Mouse (Mus musculus) layer of hippocampus, postnatal 10 days (tissue): ENCODE data around the gene Lilra6. TPM values are rescaled to one million over a fixed set of nuclear protein-coding genes. Genes with fewer than 3 reads are reported as not detected.
"Not testable (repeated sequence)": the region's sequence is repeated elsewhere in the genome, so short reads cannot be mapped to it uniquely, and the experiment has no call there.

Experiments used
- DNase-seq, 2 experiments: peaks; one replicate each; pipeline ENCODE4 v3.0.0; 2021; ENCODE audit warnings: low spot score in 2 of 2
- long read RNA-seq: library from polyadenylated mRNA; stranded (forward); transcript quantifications from one replicate; pipeline ENCODE4 v2.0.0, GENCODE M21; 2023
- total RNA-seq, 2 experiments: library from RNA; stranded (reverse); gene quantifications; 2 replicates each; pipeline ENCODE4 v1.2.3; 2021

Lilra6 gene
- total RNA-seq: not detected
- long read RNA-seq: 0 reads

DNA sequence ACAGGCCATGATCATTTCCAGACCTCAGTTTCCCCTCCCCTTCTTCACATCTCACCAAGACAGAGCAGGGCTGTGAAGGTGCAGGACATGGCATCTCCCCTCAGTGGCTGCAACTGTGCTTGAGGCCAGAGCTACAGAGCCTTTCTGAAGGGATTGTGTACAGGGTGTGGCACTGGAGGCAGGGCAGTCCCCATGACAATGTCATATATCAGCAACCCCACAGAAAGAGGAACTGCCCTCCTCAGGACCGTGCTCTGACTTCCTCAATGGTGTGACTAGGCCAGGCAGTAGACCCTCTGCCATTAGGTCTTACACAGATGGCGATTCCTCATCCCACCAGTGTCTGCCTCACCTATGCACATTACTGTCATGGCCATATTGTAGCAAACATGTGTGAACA lies at the start of gene Lilra6:
TSS of gene Lilra6 (minus strand) at position 117 of the 400 bp plus-strand sequence.
- not testable (repeated sequence) for DNase-seq

DNA sequence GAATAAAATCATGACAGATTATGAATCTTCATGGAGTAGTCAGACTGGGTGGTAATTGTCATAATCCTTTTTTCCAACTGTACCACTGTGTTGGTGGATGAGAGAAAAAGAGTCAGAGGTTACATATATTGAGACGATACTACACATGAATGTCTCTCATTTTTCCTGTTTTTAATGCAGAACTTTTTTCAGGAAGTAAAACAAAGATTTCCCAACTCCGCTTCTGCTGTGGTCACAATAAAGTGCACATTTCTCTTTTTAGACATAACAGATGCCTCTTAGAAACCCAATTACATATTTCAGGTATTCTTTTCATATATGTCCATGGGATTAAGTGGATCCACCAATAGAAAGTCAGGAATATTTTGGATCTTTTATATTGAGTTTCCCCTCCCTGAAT lies 46.7 kb upstream of the Lilra6 start:
- DNase-seq: no peak

DNA sequence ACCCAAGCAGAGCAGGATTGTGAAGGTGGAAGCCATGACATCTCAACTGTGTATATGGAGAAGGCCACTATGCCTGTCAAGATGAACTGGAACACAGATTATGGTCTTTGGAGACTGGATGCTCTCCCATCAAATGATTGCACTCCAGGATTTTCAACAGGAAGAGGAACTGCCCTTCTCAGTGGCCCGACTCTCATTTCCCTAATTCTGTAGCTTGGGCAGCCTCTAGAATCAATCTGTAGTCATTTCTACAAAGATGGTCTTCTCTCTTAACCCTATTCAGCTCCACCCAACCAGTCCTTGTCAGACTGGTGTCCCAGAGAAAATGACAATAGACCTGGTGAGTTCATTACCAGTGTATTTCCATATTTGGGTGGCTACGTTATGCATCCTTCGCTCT lies 42.1 kb upstream of the Lilra6 start:
- DNase-seq: no peak

DNA sequence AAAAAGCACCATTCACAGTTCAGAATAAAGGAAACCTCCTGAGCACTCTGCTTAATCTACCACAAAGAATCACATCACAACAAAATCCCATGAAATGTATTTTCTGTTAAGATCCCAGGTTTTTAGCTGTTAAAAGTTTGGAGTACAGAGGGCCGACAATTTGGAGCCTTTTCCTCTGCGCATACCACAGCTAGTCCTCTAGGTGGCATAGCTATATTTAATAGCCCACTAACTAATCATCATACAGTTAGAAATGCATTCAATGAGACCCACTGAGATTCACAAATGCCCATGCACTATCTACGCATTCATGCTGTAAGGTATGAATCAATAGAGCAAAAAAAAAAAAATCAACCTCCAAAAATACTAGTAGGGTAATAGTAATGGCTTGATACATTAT lies 33.9 kb upstream of the Lilra6 start:
- no peak for DNase-seq

DNA sequence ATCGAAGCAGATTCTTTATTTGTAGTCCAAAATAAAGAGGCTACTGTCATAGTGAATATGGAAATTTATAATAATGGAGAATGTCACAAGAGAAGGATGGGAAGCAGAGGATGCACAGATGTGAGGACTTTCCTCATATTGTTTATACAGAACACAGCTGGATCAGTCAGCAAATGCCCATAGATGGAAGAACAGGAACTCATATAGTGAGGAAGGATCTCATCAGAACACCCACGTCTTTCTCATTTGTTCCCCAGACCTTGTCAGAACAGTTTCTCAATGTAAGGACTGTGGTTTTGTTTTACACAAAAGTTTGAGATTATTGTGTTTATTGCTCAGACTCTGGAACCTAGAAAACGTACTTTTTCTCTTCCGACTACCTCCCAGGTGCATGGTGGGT lies 32.9 kb upstream of the Lilra6 start:
- no peak for DNase-seq

DNA sequence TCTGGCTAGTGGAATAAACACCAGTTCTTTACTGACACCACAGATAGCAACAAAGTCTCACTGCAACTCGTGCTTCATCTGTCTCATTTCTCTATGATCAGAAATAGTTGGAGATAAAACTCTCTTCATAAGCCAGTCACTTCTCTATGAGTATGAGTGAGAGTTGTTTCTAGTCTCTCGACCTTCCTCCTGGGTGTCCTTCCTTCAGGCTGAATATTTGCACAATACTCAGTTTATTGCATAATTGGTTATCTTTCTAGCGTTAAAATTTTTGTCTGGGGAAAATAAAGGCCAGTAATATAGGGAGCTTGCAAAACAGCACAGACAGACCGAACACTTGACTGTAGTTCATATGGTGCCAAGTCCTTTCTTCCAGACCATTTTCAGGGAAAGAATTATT lies 30.8 kb upstream of the Lilra6 start:
- no peak for DNase-seq

DNA sequence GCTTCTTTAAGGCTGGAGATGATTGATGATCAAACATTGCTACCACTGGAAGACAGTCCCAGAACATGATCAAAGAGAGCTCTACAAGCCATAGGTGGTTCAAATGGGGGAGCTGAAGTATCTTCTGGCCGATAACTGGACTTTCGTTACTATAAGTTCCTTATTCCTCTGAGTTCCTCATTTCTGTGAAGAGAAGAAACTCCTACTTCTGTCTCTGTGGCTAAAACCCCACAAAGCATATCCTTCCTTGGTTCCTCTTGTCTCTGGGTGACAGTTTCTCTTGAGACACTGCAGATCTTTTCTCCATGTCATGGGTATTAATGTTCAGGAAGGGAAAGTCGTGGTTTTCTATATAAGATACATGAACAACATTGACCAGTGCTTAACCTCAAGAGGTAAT lies 25.6 kb upstream of the Lilra6 start:
- DNase-seq: no peak

DNA sequence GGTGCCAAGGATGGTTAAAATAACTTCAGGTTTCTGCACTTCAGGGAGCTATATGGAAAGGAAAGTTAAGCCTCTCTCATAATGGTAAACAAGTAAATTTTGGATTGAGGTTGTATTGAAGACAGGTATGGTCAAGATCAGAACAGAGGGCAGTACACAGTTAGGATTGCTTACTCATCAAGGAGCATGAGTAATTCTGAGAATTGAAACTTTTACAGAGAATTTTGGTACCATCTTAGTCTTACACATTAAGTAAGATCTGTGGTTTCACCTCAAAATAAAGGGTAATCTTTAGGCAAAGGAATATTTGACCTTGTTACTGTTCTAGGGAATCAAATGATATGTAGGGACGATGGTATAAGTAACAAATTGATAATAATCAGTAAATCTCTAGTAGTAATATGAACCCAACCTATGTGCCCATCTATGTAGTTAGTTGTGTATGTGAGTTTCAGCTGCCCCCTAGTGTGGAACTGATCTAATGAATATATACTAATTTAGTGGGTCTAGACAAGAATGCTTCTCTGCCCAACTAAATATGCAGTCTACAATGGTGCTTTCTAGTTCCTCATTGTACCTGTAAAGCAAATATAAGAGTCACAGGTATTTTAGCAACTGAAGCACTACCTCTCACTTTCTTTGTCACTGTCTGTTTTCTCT lies 24.7 kb upstream of the Lilra6 start:
- DNase-seq: no peak

DNA sequence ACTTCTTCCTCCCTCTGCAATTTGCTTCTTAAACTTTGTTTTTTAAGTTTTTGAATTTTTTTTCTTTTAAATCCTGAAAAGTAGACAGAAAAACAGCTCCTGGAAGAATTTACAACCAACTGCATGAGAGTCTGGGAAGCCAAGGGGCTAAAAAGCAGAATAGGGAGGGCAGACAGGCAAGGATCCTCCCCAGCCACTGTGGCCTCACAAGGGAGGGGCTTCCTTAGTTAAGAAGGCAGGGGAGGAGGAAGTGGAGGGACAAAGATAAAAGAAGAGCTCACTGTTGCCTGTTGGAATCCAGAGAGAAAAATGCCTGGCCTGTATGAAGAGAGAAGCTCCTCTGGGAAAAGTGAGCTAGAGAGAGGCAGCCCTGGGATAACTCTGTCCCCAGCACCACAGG lies 20.2 kb upstream of the Lilra6 start:
- DNase-seq: not testable (repeated sequence)

DNA sequence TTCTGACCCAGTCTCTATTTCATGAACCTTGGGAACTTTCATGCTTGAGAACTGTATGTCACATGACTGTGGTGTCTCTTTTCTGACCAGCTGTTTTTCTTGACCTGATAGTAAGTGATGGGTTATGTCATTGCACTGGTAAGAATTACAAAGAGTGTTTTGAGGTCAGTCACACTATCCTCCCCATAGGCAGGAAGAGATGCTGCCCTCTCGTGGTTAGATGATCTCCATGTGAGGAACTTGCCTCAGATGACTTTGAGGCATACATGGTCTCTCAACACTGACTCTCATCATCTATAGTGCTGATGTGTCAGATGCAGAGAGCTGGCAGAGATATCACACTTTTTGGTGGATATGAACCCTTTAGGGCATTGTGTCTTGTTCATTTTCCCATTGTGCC lies 11.6 kb downstream of the Lilra6 start:
- no peak for DNase-seq

DNA sequence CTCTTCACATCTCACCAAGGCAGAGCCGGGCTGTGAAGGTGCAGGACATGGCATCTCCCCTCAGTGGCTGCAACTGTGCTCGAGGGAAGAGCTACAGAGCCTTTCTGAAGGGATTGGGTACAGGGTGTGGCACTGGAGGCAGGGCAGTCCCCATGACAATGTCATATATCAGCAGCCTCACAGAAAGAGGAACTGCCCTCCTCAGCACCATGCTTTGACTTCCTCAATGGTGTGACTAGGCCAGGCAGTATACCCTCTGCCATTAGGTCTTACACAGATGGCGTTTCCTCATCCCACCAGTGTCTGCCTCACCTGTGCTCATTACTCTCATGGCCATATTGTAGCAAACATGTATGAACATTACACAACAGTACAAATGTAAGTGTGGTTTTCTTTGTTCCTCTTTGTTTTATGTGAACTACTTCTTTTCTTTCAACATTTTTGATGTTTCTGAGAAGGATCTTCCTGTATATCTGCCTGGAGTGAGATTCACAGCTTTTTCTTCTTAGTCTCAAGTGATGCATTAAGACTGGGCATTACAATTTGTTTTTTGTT lies 17.2 kb downstream of the Lilra6 start, which contains the start of gene Gm14548:
TSS of gene Gm14548 (minus strand) at position 85 of the 555 bp plus-strand sequence.
- DNase-seq: not testable (repeated sequence)

DNA sequence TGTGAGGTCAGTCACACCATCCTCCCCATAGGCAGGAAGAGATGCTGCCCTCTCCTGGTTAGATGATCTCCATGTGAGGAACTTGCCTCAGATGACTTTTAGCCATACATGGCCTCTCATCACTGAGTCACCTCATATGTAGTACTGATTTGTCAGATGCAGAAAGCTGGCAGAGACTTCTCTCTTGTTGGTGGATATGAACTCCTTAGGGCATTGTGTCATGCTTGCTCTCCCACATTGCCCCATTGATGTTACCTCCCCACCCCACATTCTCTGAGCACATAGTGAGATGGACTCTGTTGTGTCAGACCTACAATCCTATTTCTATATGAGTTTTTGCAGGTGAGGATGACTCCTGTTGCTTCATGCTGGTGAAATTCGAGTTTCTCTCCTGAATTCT lies 40.3 kb downstream of the Lilra6 start:
- DNase-seq: not testable (repeated sequence)

Other genes with a start within 250 kb of the Lilra6 start
- 1 to 10 TPM; 6.1 to 7.3 TPM for gene Leng1, start 249.7 kb downstream of the Lilra6 start, total RNA-seq
- 1 to 10 TPM; 5.0 to 6.0 TPM for gene Tmc4, start 237.9 kb downstream of the Lilra6 start, total RNA-seq
- gene Tsen34, start 222.6 kb downstream of the Lilra6 start, total RNA-seq: 10 to 100 TPM; 85.9 to 97.3 TPM
- gene Mboat7, start 222.0 kb downstream of the Lilra6 start, total RNA-seq: 100 to 1,000 TPM; 142 to 146 TPM
- 100 to 1,000 TPM; 554 to 633 TPM for gene Rps9, start 211.5 kb downstream of the Lilra6 start, total RNA-seq
- under 1 TPM in 1 of 2 experiments, not detected in 1; 0.14 TPM for gene Pirb, start 195.1 kb downstream of the Lilra6 start, total RNA-seq
- gene Gm15448, start 89.8 kb downstream of the Lilra6 start, total RNA-seq: not detected
- under 1 TPM in 1 of 2 experiments, not detected in 1; 0.25 TPM for gene Pira2, start 70.5 kb downstream of the Lilra6 start, total RNA-seq
- gene Gm14548, start 17.4 kb downstream of the Lilra6 start, total RNA-seq: not detected
- 1 to 10 TPM; 4.5 to 5.9 TPM for gene Lair1, start 147.7 kb upstream of the Lilra6 start, total RNA-seq
- 100 to 1,000 TPM; 610 to 702 TPM for gene Ttyh1, start 203.9 kb upstream of the Lilra6 start, total RNA-seq
- gene Leng8, start 221.5 kb upstream of the Lilra6 start, total RNA-seq: 100 to 1,000 TPM; 164 to 177 TPM
- 1 to 10 TPM; 4.2 to 5.0 TPM for gene Leng9, start 234.9 kb upstream of the Lilra6 start, total RNA-seq
- 1 to 10 TPM; 1.7 to 2.6 TPM for gene Cdc42ep5, start 249.4 kb upstream of the Lilra6 start, total RNA-seq